Mouse (Mus musculus): ENCODE data around the gene Cd300c. TPM values are rescaled to one million over a fixed set of nuclear protein-coding genes. Genes with fewer than 3 reads are reported as not detected.

Cd300c gene
- not detected in 2 replicates for polyA plus RNA-seq (2021; fragmentation: Nextera tagmentation)
- long read RNA-seq, experiment 1: 0 reads
- long read RNA-seq, experiment 2: 0 reads

GRCm38 (mm10) chr11:114968752-114969207 is at the start of gene Cd300c:
Gene Cd300c (minus strand): TSS chr11:114969157.

GRCm38 (mm10) chr11:115016093-115016492 is 47.1 kb upstream of the Cd300c start, which contains the start of gene Cd300ld2:
Gene Cd300ld2 (minus strand): TSS chr11:115016193.

GRCm38 (mm10) chr11:115001474-115002040 is 32.6 kb upstream of the Cd300c start, which contains the start of gene Cd300c2:
Gene Cd300c2 (minus strand): TSS chr11:115001880.

GRCm38 (mm10) chr11:114989793-114990192 is 20.8 kb upstream of the Cd300c start, which contains the start of gene Cd300ld:
Gene Cd300ld (minus strand): TSS chr11:114989922.

GRCm38 (mm10) chr11:114934144-114934543 is 34.8 kb downstream of the Cd300c start, which contains the start of gene Cd300lb:
Gene Cd300lb (minus strand): TSS chr11:114934386.

Other genes with a start within 250 kb of the Cd300c start
- gene Dnaic2, start 241.7 kb downstream of the Cd300c start, polyA plus RNA-seq (2021; fragmentation: Nextera tagmentation): 1.8 and 3.5 TPM in 2 replicates
- 0.34 and 0.64 TPM in 2 replicates for gene Kif19a, start 203.8 kb downstream of the Cd300c start, polyA plus RNA-seq (2021; fragmentation: Nextera tagmentation)
- gene Btbd17, start 173.2 kb downstream of the Cd300c start, polyA plus RNA-seq (2021; fragmentation: Nextera tagmentation): 97.8 and 99.0 TPM in 2 replicates
- gene Gpr142, start 170.2 kb downstream of the Cd300c start, polyA plus RNA-seq (2021; fragmentation: Nextera tagmentation): not detected in 2 replicates
- gene Gprc5c, start 118.0 kb downstream of the Cd300c start, polyA plus RNA-seq (2021; fragmentation: Nextera tagmentation): 3.1 and 6.1 TPM in 2 replicates
- 0.95 and 1.2 TPM in 2 replicates for gene Cd300a, start 79.1 kb downstream of the Cd300c start, polyA plus RNA-seq (2021; fragmentation: Nextera tagmentation)
- gene Cd300lb, start 34.8 kb downstream of the Cd300c start, polyA plus RNA-seq (2021; fragmentation: Nextera tagmentation): 0.05 TPM in 1 of 2 replicates, not detected in the other
- gene Cd300ld, start 20.8 kb upstream of the Cd300c start, polyA plus RNA-seq (2021; fragmentation: Nextera tagmentation): 0.05 TPM in 1 of 2 replicates, not detected in the other
- 5.0 and 6.7 TPM in 2 replicates for gene Cd300c2, start 32.7 kb upstream of the Cd300c start, polyA plus RNA-seq (2021; fragmentation: Nextera tagmentation)
- gene Cd300ld2, start 47.0 kb upstream of the Cd300c start, polyA plus RNA-seq (2021; fragmentation: Nextera tagmentation): not detected in 2 replicates
- gene Cd300ld4, start 57.9 kb upstream of the Cd300c start, polyA plus RNA-seq (2021; fragmentation: Nextera tagmentation): 0.82 and 2.2 TPM in 2 replicates
- gene Cd300ld5, start 68.6 kb upstream of the Cd300c start, polyA plus RNA-seq (2021; fragmentation: Nextera tagmentation): 0.44 and 0.52 TPM in 2 replicates
- 0.87 and 1.1 TPM in 2 replicates for gene Cd300ld3, start 79.3 kb upstream of the Cd300c start, polyA plus RNA-seq (2021; fragmentation: Nextera tagmentation)
- gene Cd300e, start 93.0 kb upstream of the Cd300c start, polyA plus RNA-seq (2021; fragmentation: Nextera tagmentation): 0.06 TPM in 1 of 2 replicates, not detected in the other
- gene Rab37, start 122.3 kb upstream of the Cd300c start, polyA plus RNA-seq (2021; fragmentation: Nextera tagmentation): 1.3 and 1.6 TPM in 2 replicates
- 0.11 TPM in 1 of 2 replicates, not detected in the other for gene Cd300lf, start 164.8 kb upstream of the Cd300c start, polyA plus RNA-seq (2021; fragmentation: Nextera tagmentation)
- 23.9 and 27.7 TPM in 2 replicates for gene Slc9a3r1, start 194.2 kb upstream of the Cd300c start, polyA plus RNA-seq (2021; fragmentation: Nextera tagmentation)
- gene Tmem104, start 218.3 kb upstream of the Cd300c start, polyA plus RNA-seq (2021; fragmentation: Nextera tagmentation): 23.0 and 28.3 TPM in 2 replicates
- 40.7 and 42.7 TPM in 2 replicates for gene Nat9, start 218.7 kb upstream of the Cd300c start, polyA plus RNA-seq (2021; fragmentation: Nextera tagmentation)